Mouse (Mus musculus) brain, embryonic 18.5 days (tissue): ENCODE measurements around the gene Arntl.

Source experiments
- DNase-seq: peaks from one replicate; pipeline ENCODE4 v3.0.0-alpha.2; 2012; ENCODE audit warnings: low read depth, low spot score

Gene Arntl

DNA sequence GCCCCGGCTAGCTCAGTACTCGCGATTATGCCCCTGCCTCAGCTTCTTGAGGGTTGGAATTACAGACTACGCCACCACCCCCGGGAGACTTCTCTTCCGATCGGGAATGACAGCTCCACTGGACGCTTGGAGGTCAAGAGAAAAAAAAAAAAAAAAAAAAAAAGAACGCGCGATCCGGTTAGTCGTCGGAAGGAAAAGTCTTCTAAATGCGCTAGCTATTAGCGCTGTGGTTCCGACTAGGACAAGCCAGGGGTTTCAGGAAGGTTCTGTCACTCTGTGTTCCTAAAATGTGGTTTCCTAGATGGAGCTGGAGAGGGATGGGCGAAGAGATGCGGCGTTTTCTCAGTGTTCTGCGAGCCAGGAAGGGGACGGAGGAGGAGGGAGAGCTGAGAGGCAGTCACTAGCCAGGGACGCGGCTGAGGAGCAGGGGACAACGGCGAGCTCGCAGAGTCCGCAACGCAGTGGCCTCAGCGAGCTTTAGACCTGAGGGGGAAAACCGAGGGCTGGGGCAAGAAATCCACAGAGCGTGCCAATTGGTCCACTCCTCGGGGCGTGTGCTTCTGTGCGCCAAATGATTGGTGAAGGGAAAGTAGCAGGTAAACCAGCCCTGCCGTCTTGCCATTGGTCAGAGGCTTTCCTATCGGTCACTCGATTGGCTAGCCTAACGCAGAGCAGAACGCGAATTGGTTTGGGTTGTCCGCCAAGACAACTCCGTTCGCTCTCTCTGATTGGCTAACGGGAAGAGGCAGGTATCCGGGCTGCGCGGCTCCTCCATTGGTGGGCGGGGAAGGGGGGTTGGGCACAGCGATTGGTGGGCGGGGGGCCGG, at the start of gene Arntl:
TSS of gene Arntl (plus strand) at position 822 of the 827 bp plus-strand sequence.
- peak; percentile 99 for DNase-seq

DNA sequence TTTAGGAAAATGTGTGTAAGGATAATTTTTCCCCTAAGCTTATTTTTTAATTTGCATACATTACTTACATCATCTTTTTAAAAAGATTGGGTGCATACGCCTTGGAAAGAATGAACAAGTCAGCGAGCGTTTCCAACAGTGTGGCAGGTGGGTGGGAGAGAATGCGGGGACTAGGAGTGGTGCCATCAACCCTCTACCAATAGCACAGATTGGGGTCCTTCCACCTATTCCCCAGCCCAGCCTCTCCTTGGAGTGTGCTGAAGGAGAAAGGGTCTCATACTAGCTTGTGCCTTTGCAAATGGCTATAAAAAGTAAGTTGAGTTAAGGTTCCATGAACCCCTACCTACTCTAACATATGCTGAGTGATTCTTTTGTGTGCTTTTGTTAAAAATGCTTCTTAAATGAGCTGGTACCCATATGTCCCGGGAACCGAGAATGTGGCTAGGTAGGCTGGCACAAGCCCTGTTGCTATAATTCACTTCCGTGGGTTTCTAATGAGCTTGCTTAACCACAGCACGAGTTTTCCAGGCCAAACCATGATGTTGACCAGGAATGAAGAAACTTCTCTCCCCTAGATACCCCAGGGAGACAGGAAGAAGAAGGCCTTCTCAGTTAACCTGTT, 46.1 kb upstream of the Arntl start:
- no peak for DNase-seq

DNA sequence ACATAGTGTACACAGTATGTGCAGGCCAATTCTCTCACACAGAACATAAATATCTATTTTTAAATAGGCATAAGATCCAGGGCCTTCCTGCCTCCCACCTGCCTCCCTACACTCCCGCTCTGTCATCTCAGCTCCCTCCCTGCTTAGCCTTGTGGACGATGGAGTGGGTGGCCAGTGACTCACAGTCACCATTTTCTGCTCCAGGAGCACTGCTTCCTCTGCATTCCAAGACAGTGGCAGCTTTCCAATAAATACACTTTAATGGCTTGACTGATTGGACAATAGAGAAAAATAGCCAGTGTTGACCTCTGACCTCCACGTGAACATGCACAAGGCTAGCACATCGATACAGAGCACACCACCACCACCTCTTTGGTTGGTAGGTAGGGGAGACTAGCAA, 42.5 kb upstream of the Arntl start:
- no peak for DNase-seq

DNA sequence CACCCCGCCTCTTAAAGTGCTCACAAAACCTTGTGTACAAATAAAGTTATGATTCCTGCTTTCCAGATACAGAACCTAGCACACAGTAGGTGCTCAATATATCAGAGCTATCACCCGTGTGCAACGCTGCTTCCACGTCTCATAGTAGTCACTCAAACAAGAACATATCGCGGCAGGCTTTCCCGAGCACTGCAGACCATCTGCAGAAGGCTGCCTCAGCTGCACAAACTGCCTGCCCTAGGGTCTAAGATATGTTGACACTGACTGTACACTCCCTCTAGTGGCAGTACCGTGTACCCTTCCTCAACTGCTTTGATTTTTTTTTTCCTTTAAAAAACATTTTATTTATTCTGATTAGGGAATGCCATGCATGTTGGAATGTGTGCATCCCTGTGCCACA, 40.2 kb upstream of the Arntl start:
- DNase-seq: no peak

DNA sequence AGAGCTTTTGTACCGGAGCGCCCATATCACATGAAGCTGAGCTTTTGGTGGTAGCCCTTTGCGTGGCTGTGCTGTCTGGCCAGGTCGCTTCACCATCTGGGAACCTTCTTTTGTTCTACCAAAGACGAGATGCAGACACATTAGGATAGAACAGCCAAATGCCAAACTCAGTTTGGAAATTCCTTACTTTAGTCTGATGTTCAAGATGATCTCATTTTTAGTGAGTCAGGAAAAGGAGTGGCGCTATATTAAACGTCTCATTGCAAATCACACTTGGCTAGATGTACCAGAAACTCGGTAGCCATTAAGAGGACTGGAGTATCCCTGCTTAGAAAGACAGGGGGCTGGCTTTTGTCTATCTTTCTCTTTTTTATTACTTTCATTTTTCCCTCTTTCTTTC, 38.7 kb upstream of the Arntl start:
- no peak for DNase-seq

DNA sequence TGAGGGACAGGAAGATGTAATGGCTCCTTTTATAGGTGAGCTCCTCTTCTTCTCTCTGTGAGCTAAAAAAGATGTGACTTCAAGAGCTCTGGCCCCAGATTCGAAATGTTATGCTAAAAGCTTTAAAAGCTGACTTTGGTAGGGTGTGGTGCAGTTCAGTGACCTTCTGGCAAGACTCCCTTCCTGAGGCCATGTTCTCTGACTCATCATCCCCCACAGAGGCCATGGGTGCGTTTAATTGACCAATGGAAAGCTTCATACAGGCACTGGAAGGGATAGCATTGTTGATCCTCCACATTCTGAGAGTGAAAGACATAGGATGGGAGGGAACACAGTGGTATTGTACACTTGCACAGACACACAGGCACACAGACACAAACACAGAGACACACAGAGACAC, 34.8 kb upstream of the Arntl start:
- DNase-seq: no peak

DNA sequence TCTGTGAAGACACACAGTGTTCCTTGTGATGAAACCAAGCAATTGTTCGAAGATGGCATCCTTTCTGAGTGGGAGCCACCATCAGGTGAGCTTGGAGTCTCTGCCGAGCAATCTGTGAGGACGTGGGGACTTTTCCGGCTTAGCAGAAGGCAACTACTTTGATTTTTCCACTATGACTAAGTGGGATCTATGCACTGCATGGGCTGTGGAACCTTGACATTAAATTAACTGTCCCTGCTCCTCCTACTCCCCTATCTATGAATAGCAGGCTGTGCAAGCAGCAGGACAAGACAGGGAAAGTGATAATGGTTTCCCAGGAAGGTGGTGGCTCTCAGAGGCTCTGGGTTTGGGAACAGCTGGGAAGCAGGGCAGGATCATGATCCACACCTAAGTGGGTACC, 31.8 kb upstream of the Arntl start:
- no peak for DNase-seq

DNA sequence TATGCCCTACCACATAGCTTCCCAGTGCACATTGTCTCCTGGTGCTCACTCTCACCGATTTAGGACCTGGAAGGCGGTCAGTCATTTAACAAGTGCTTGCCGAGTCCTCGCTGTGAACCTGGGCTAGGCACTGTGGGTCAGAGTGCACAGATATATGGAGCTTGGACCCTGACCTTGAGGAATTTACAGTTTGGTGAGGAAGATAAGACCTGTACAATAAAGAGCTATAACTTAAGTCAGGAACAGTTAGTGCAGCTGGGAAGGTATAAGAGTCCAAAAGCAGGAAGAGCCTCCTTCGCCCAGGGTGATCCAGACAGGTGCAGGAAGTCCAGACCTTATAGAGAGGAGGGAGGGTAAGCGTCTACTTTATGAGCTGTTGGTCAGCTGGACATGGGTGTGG, 29.2 kb upstream of the Arntl start:
- no peak for DNase-seq

DNA sequence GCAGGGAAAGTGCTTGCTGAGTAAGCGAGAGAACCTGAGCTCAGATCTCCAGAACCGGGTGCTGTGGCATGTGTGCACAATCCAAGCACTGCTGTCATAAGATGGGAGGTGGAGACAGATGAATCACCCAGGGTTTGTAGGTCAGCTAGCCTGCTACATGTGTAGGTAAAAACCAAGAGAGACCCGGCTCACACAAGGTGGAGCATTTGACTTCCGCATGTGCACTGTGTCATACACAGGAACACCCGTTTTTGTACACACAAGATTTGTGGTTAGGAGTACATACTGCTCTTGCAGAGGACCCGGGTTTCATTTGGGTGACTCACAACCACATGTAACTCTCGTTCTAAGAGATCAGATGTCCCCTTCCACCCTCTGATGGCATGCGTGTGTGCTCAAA, 23.5 kb upstream of the Arntl start:
- DNase-seq: no peak

DNA sequence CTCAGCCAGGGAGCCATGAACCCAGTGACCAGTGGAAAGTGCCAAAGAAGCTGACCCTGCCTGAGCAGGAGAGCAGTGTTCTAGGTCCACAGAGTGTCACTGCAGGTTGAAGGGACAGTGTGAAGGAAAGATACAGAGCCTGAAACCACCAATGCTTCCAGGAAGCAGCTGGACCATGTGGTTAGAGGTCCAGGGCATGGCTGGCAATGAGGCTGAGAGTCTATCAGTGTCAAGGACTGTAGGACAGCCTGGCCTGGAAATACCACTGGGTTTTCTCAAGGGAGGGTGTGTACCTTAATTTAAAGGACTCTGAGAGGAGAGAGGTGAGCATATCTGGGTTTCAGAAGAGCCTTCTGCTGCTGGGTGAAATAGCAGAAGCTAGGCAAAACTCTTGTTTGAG, 22.2 kb upstream of the Arntl start:
- DNase-seq: no peak

DNA sequence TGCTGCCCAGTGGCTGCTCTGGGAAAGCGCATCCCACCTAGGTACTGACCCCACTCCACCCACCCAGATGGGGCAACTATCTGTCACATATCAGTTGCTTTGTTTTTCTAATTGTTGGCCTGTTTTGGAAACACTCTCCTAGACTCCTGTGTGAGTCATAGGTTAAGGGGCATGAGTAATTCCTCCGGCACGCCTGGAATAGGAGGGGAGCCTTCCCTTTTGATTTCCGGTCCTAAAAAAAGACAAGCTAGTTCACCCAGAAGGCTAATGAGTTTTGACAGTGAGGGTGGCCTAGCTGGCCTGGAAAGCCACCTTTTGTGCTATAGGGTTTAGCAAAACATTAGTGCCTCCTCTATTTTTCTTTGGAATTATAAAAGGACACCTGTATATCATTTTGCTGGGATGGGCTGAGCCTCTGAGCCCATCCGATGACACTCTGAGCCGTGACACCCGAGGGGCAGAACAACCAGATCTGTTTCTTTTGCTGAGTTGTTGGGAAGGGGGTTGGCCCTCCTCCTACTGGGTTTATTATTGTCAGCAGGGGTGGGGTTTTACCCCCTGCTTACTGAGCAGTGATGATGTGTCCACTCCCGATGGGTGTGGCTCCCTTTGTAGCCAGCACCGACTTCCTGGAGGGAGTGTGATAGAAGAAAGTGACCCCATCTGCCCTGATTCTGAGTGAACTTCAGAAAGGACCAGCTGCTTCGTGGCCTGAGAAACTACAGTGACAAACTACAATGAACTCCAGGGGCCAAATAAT, 21.0 kb upstream of the Arntl start:
- no peak for DNase-seq

DNA sequence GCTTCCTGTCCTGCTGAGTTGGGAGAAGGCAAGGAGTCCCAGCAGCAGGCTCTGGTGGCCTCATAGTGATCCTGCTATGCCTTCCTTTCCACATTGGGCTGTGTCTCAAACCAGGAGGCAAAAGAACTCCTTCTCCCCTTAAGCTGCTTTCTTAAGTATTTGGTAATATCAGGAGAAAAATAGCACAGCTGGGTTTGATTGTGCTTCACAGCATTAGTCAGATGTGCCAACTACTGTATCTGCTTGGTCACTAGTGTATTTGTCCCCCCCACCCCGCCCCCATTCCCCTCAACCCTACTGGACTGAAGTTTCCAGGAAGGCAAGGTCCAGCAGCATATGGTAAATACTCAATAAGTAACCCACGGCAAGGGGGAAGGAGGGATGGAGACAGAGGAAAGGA, 19.2 kb upstream of the Arntl start:
- no peak for DNase-seq

DNA sequence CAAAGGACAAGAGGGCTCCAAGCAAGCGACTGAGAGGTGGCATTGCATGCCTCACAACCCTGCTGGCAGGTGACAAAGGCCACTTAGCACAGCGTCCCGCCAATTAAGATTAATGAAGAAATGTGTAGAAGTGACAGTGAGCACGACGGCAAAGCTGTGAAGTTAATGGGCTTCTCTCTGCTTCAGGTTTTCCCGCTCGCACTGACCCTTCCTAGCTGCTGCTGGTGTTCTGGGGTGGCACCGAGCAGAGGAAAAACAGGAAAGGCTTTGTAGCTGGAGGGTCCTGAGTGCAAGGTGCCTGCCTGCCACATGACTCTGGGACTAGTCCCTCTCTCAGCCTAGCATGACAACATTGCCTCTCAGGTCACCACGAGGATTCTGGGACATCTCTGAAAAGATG, 18.7 kb upstream of the Arntl start:
- no peak for DNase-seq

DNA sequence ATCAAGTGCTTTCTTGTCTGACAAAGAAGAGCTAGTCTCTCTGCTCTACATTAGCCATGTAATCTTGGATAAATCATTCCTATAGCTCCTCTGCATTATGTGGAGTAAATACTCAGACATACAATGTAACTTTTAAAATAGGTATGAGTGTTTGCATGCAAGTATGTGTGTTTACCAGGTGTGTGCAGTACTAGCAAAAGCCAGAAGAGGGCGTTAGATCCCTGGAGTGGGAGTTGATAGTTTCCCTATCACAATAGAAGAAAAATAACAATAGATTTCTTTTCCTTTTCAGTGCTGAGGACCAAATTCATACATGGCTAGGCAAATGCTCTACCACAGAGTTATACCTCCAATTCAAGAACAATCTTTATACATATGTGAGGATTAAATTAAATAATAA, 15.5 kb upstream of the Arntl start:
- DNase-seq: no peak

DNA sequence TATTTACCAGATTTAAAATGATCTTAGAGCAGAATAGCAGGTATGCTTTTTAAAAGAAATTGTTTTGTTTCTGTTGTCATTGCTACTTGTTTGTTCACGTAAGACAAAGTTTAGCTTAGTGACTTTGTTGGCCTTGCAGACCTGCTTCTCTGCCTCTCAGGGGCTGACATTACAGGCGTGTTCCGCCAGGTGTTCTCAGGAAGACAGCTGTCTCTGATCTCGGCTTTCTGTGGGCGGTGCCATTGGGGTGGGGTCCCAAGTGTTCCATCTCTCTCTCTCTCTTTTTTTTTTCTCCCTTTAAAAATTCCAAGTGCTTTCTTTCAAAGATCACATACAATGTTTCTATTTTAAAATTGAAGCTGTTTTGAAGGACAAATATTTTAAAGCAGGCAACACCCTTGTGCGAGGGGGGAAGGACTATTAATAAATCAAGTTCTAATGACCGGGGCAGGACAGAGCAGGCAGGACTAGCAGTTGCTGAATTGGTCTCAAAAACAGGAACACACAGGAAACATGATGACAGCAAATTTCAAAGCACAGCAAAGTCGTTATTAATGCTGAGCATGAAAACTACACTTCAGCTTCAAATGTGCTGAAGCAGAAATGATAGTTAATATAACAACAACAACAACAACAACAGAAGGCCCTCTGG, 14.4 kb upstream of the Arntl start:
- DNase-seq: no peak

DNA sequence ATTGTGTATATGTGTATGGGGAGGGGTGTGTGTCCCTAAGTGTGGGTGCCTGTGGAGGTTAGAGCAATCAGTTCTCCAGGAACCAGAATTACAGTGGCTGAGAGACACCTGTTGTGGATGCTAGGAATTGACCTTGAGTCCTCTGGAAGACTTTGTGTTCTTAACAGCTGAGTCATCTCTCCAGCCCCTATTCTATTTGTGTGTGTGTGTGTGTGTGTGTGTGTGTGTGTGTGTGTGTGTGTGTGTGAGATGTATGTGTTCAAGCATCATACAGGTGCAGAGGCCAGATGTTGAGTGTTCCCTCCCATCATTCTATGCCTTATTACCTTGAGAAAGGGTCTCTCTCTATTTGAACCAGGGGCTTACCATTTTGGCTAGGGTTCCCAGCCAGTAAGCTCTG, 13.4 kb upstream of the Arntl start:
- DNase-seq: no peak

DNA sequence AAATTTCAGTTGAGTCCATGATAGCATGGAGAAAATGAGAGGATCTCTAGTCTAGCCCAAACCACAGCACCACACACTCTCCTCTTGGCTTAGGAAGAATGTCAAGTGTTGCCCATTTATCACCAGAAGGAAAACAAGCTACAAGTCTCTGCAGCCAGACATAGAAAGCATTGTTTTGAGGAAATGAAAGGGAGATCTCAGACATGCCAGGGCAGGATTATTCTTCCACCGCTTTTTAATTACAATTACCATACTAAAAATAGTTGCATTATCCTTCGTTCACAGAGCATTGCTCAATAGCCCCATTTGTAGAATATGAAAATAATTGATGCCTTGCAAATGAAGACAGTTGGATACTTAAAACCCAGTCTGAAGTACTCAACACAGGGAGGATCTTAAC, 12.0 kb upstream of the Arntl start:
- no peak for DNase-seq

DNA sequence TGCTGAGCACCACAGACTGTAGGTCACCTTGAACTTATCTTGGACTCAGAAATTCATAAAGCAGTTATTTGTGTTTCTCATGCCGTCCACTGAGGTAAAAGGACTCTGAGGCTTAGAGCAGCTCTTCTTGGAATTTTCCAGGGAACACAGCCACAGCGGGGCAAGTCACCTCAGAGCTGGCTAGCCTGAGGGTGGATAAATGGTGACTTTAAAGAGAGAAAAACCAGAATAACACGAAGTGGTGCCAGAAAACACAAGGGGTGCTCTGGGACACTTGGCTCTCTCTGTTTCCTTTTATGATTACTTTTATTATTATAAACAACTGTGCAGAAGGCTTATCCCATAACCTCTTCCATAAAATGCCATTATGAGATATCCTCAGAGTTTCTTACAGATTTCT, 11.1 kb upstream of the Arntl start:
- DNase-seq: no peak

DNA sequence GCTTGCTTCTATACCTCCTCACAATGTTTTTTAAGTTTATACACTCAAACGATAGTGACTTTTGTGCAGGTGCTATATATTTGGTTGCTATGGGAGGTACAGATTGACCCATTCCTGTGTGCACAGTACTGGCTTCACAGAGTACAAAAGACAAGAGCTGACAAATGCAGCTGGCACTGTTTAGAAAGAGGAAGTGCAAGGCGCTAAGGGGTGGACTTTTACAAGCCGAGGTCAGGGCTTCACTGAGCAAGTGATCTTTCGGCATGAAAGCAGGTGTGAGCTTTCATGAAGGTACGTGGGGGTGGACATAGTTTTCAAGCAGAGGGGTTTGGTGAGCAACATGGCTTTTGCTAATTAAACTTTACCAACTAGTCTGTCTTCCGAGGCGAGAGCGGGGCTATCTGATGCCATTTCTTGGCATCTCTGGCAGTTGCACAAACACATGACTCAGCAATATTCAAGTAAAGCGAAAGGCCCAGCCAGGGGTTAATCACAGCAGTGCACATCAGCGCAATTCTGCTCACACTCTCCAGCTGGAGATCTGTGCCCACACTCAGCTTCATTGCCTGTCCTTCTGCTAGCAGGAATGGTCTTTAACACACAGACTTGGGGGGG, 10.0 kb upstream of the Arntl start:
- DNase-seq: no peak

DNA sequence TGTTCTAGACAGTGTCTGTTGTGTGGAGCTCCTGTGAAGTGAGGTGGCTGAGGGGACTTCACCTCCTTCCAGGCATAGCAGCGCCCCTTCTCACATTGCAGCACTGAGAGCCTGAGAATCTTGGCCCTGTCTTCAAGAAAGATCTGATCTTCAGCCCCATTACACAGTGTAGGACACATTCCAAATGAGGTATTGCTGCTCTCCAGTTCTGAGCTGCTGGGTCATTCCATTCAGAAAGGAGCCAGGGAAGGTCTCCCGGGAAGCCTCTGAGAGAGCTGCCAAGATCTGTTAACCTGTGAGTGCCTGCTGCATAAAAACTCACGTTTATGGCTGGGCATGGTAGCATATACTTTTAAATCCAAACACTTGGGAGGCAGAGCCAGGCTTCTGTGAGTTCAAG, 5.7 kb upstream of the Arntl start:
- no peak for DNase-seq

DNA sequence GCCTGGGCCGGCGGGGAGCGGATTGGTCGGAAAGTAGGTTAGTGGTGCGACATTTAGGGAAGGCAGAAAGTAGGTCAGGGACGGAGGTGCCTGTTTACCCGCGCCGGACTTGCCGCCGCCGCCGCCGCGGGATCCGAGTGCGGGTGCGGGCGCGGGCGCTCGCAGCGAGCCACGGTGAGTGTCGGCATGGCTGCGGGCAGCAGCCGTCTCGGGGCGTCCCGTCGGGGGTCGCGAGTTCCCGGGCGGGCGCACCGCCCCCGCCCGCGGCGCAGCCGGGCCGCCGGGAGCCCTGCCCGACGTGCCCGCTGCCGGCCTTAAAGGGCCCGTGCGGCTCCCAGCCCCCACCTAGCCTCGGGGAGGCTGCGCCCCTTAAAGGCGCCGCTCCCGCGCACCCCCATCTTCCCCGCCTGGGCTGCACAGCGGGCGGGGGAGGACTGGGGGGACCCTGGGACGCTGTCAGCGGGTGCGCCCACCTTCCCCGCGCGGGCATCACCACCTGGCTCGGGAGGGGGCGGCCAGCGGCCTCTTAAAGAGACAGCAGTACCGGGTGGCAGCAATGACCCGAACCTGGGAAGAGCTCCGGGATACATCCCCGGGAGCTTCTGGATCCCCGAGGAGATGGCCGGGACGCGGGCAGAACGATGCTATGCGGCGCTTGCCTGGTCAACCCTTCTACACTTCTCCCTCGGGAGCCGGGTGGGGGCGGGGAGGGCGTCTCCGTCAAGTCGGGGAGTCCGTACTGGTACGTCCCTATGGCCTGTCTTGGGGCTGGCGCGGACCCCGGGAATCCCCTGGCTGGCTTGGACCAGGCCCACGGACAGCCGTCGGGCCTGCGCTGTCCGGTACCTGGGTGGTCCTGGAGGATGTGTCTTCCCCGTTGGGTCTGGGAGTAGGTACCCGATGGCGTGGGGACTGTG, 464 bp downstream of the Arntl start:
- DNase-seq: peak; percentile 30
